In the genomic region with DNA sequence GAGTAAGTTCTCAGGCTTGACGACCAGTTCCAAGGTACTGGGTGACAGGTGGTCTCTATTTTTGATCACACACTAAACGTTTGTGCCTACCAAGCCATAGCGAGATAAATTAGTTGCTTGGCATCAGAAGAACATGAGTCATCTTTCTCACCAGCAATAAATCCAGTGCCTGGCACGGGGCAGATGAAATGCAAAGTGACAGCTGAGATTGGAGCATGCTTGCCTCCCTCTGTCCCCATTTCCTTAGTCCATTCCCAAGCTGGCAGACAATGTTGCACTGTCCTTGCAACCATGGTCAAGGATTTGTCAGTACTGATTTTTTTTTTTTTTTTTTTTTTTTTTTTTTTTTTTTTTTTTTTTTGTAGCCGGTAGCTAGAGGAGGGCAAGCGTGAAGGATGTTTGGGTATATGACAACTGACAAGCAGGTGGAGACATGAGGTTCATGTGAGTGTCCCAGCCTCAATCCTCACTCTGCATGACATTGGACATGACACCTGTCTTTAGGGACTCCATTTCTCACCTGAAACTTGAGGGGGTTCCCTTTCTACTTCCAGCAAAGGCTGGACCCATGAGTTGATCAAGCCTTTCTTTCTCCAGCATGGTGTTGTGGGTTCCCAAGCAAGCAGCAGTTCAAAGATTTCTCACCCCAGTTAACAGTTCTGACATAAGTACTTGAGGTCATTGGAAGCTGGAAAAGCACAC, we compare ENCODE assay signal across 11 mouse cellular contexts.
DNase-seq lines count a peak whose midpoint lies in the region; ATAC-seq and TF ChIP-seq lines count a peak whose summit lies in the region.
"Had no signal": no experiment of that assay in that cellular context is flagged by ENCODE, and none has a peak within 500 bp of the region (broad histone marks: within the 10 kb centered on the region; RNA-seq: fewer than 3 reads in every experiment).

No protein-coding gene starts in this region.

- no peak for TF ChIP-seq CTCF in hindbrain, postnatal 0 days (IDR thresholded peaks at IDR 0.05; ENCODE audit: low read depth)
- no peak for TF ChIP-seq CTCF in lung, postnatal 0 days (IDR thresholded peaks at IDR 0.05)
- TF ChIP-seq CTCF in thymus, adult 2 months (IDR thresholded peaks at IDR 0.05; ENCODE audit: borderline replicate concordance, control insufficient read depth, extremely low read depth, insufficient read depth, low read length, poor library complexity), result no peak

- H3K4me3 ChIP-seq in hindbrain, postnatal 0 days (ENCODE audit: low read length), result no peak overlapping the region
- H3K4me3 ChIP-seq in hindbrain, embryonic 16.5 days (ENCODE audit: low read length), result no peak overlapping the region
- no peak overlapping the region for H3K4me3 ChIP-seq in lung, postnatal 0 days (ENCODE audit: low read depth, low read length)
- H3K4me3 ChIP-seq in forebrain, embryonic 15.5 days, result no peak overlapping the region
- H3K4me3 ChIP-seq in thymus, adult 2 months (ENCODE audit: control insufficient read depth, insufficient read depth, low read length), result no peak overlapping the region
- H3K4me3 ChIP-seq: neural tube, embryonic 12.5 days; stomach, embryonic 15.5 days had no signal

- WGBS in hindbrain, postnatal 0 days, result 60% methylated on average over 6 of the region's 6 CpGs
- 73% methylated on average over 6 of the region's 6 CpGs for WGBS in hindbrain, embryonic 16.5 days
- WGBS in lung, postnatal 0 days, result 70% methylated on average over 6 of the region's 6 CpGs
- 72% methylated on average over 6 of the region's 6 CpGs for WGBS in forebrain, embryonic 15.5 days
- 64% methylated on average over 6 of the region's 6 CpGs for WGBS in thymus, adult 2 months

- ATAC-seq in hindbrain, postnatal 0 days, result peak; percentile 67
- ATAC-seq in hindbrain, embryonic 16.5 days, result no peak; the same call in 1 of the 2 replicates
- ATAC-seq in lung, postnatal 0 days, result no peak
- no peak for ATAC-seq in forebrain, embryonic 15.5 days (replicated peaks)

- no peak for TF ChIP-seq EP300 in lung, postnatal 0 days (IDR thresholded peaks at IDR 0.05)

- no peak overlapping the region for H3K27ac ChIP-seq in hindbrain, postnatal 0 days
- no peak overlapping the region for H3K27ac ChIP-seq in hindbrain, embryonic 16.5 days (ENCODE audit: low read depth, low read length)
- no peak overlapping the region for H3K27ac ChIP-seq in lung, postnatal 0 days (ENCODE audit: low read length)
- H3K27ac ChIP-seq in forebrain, embryonic 15.5 days (replicated peaks), result no peak overlapping the region
- H3K27ac ChIP-seq in thymus, adult 2 months (ENCODE audit: control insufficient read depth, insufficient read depth, low read length), result no peak overlapping the region
- H3K27ac ChIP-seq: neural tube, embryonic 12.5 days; stomach, embryonic 15.5 days had no signal

- no peak overlapping the region for H3K4me2 ChIP-seq in hindbrain, postnatal 0 days (ENCODE audit: low read depth, low read length)
- no peak overlapping the region for H3K4me2 ChIP-seq in hindbrain, embryonic 16.5 days (ENCODE audit: low read length)
- no peak overlapping the region for H3K4me2 ChIP-seq in lung, postnatal 0 days (replicated peaks; ENCODE audit: low read depth, low read length)
- H3K4me2 ChIP-seq in forebrain, embryonic 15.5 days (replicated peaks), result no peak overlapping the region
- H3K4me2 ChIP-seq: neural tube, embryonic 12.5 days; stomach, embryonic 15.5 days had no signal

- H3K36me3 ChIP-seq in hindbrain, postnatal 0 days (ENCODE audit: insufficient read depth, low read length), result no peaks in the 10 kb centered on the region
- no peaks in the 10 kb centered on the region for H3K36me3 ChIP-seq in hindbrain, embryonic 16.5 days (ENCODE audit: control insufficient read depth, insufficient read depth, low read length)
- no peaks in the 10 kb centered on the region for H3K36me3 ChIP-seq in lung, postnatal 0 days (ENCODE audit: insufficient read depth, low read length)
- H3K36me3 ChIP-seq in forebrain, embryonic 15.5 days, result no peaks in the 10 kb centered on the region
- H3K36me3 ChIP-seq in thymus, adult 2 months (ENCODE audit: control insufficient read depth, insufficient read depth, low read length), result no peaks in the 10 kb centered on the region
- H3K36me3 ChIP-seq: neural tube, embryonic 12.5 days; stomach, embryonic 15.5 days had no signal

- H3K9ac ChIP-seq in hindbrain, postnatal 0 days (replicated peaks; ENCODE audit: low read length), result no peak overlapping the region
- H3K9ac ChIP-seq in hindbrain, embryonic 16.5 days (ENCODE audit: low read depth, low read length), result no peak overlapping the region
- no peak overlapping the region for H3K9ac ChIP-seq in lung, postnatal 0 days (replicated peaks; ENCODE audit: low read depth)
- no peak overlapping the region for H3K9ac ChIP-seq in forebrain, embryonic 15.5 days (replicated peaks)
- H3K9ac ChIP-seq: neural tube, embryonic 12.5 days; stomach, embryonic 15.5 days had no signal

- no peak for TF ChIP-seq POLR2A in thymus, adult 2 months (IDR thresholded peaks at IDR 0.05; ENCODE audit: control insufficient read depth, extremely low read depth, insufficient read depth, low read length, poor library complexity)

- DNase-seq in hindbrain, postnatal 0 days (ENCODE audit: low spot score), result peak; percentile 69
- DNase-seq in adrenal gland, postnatal 36 days, result peak; percentile 73 to 81
- DNase-seq in gastrocnemius, adult 8-10 months (ENCODE audit: low spot score in 2 of 2), result peak; percentile 48 to 69
- peak; percentile 37 for DNase-seq in retina, embryonic 14.5 days (ENCODE audit: low spot score)
- DNase-seq in lung, postnatal 0 days (ENCODE audit: low spot score), result no peak
- DNase-seq in thymus, adult 2 months, result no peak
- DNase-seq: lung, postnatal 14 days had no signal

- no peaks in the 10 kb centered on the region for H3K27me3 ChIP-seq in hindbrain, postnatal 0 days (ENCODE audit: insufficient read depth, low read length)
- H3K27me3 ChIP-seq in hindbrain, embryonic 16.5 days (replicated peaks; ENCODE audit: control insufficient read depth, insufficient read depth, low read length), result no peaks in the 10 kb centered on the region
- no peaks in the 10 kb centered on the region for H3K27me3 ChIP-seq in lung, postnatal 0 days (replicated peaks; ENCODE audit: insufficient read depth, low read length)
- no peaks in the 10 kb centered on the region for H3K27me3 ChIP-seq in forebrain, embryonic 15.5 days
- no peaks in the 10 kb centered on the region for H3K27me3 ChIP-seq in thymus, adult 2 months (ENCODE audit: control insufficient read depth, insufficient read depth, low read length)
- H3K27me3 ChIP-seq: neural tube, embryonic 12.5 days; stomach, embryonic 15.5 days had no signal

- no peaks in the 10 kb centered on the region for H3K9me3 ChIP-seq in hindbrain, postnatal 0 days (ENCODE audit: low read length)
- no peaks in the 10 kb centered on the region for H3K9me3 ChIP-seq in hindbrain, embryonic 16.5 days (ENCODE audit: control insufficient read depth, low read length)
- H3K9me3 ChIP-seq in lung, postnatal 0 days (ENCODE audit: low read length), result no peaks in the 10 kb centered on the region
- no peaks in the 10 kb centered on the region for H3K9me3 ChIP-seq in forebrain, embryonic 15.5 days
- H3K9me3 ChIP-seq: neural tube, embryonic 12.5 days; stomach, embryonic 15.5 days had no signal

- no peaks in the 10 kb centered on the region for H3K4me1 ChIP-seq in hindbrain, postnatal 0 days (ENCODE audit: insufficient read depth, low read length)
- no peaks in the 10 kb centered on the region for H3K4me1 ChIP-seq in hindbrain, embryonic 16.5 days (ENCODE audit: control insufficient read depth, insufficient read depth, low read depth, low read length)
- no peaks in the 10 kb centered on the region for H3K4me1 ChIP-seq in lung, postnatal 0 days (ENCODE audit: insufficient read depth, low read depth, low read length)
- no peaks in the 10 kb centered on the region for H3K4me1 ChIP-seq in forebrain, embryonic 15.5 days
- H3K4me1 ChIP-seq in thymus, adult 2 months (replicated peaks; ENCODE audit: control insufficient read depth, insufficient read depth, low read length), result peaks cover 21% of the 10 kb centered on the region
- H3K4me1 ChIP-seq: neural tube, embryonic 12.5 days; stomach, embryonic 15.5 days had no signal

Comparison
In these comparisons a context has a peak if more than half of its experiments do, and no peak if none do; other contexts are left out.
1. DNase-seq: peak in hindbrain, postnatal 0 days (single experiment), adrenal gland, postnatal 36 days (2 of 2), gastrocnemius, adult 8-10 months (2 of 2) and retina, embryonic 14.5 days (single experiment); none in lung, postnatal 0 days (single experiment) and thymus, adult 2 months (single experiment).